Mouse (Mus musculus) urinary bladder, postnatal 36 days (tissue): ENCODE data around the gene Olfr224.
"Not testable (repeated sequence)": the region's sequence is repeated elsewhere in the genome, so short reads cannot be mapped to it uniquely, and the experiment has no call there.

Experiments
- DNase-seq, 2 experiments: peaks; one replicate each; pipeline ENCODE4 v3.0.0; 2022; ENCODE audit warnings: low spot score in 2 of 2, mixed read lengths in 1 of 2

Olfr224 gene

GRCm38 (mm10) chr11:58570405-58570804 is at the start of gene Olfr224:
Gene Olfr224 (minus strand): TSS chr11:58570553.
- peak in 1 of 2 experiments; percentile 11 for DNase-seq

GRCm38 (mm10) chr11:58618793-58619192 is 48.4 kb upstream of the Olfr224 start:
- no peak for DNase-seq

- no peak for DNase-seq
Measured at GRCm38 (mm10) chr11:58618369-58618768, 48.0 kb upstream of the Olfr224 start.

- DNase-seq: no peak
Measured at GRCm38 (mm10) chr11:58615975-58616374, 45.6 kb upstream of the Olfr224 start, which contains the start of gene 2210407C18Rik. Gene 2210407C18Rik (minus strand): TSS chr11:58616075.

- DNase-seq: no peak
Measured at GRCm38 (mm10) chr11:58614526-58614925, 44.2 kb upstream of the Olfr224 start.

- DNase-seq: no peak
Measured at GRCm38 (mm10) chr11:58613359-58613758, 43.0 kb upstream of the Olfr224 start.

GRCm38 (mm10) chr11:58607030-58607429 is 36.7 kb upstream of the Olfr224 start:
- DNase-seq: no peak

GRCm38 (mm10) chr11:58606177-58606919 is 36.0 kb upstream of the Olfr224 start:
- DNase-seq: peak in 1 of 2 experiments; percentile 16

- no peak for DNase-seq
Measured at GRCm38 (mm10) chr11:58605228-58605627, 34.9 kb upstream of the Olfr224 start.

GRCm38 (mm10) chr11:58604688-58605087 is 34.3 kb upstream of the Olfr224 start:
- DNase-seq: no peak

GRCm38 (mm10) chr11:58602800-58603560 is 32.6 kb upstream of the Olfr224 start:
- DNase-seq: no peak

- no peak for DNase-seq
Measured at GRCm38 (mm10) chr11:58602062-58602461, 31.7 kb upstream of the Olfr224 start.

GRCm38 (mm10) chr11:58597837-58598236 is 27.5 kb upstream of the Olfr224 start:
- no peak for DNase-seq

GRCm38 (mm10) chr11:58594814-58595213 is 24.5 kb upstream of the Olfr224 start, which contains the start of gene Olfr324:
Gene Olfr324 (plus strand): TSS chr11:58595114.
- DNase-seq: no peak

- DNase-seq: no peak
Measured at GRCm38 (mm10) chr11:58588620-58589250, 18.4 kb upstream of the Olfr224 start.

GRCm38 (mm10) chr11:58587898-58588348 is 17.6 kb upstream of the Olfr224 start:
- peak; percentile 11 to 12 for DNase-seq

GRCm38 (mm10) chr11:58578636-58579035 is 8.3 kb upstream of the Olfr224 start:
- DNase-seq: no peak

- DNase-seq: no peak
Measured at GRCm38 (mm10) chr11:58577430-58577829, 7.1 kb upstream of the Olfr224 start, which contains the start of gene Olfr325. Gene Olfr325 (plus strand): TSS chr11:58577730.

GRCm38 (mm10) chr11:58555536-58555935 is 14.8 kb downstream of the Olfr224 start, which contains the start of gene Olfr328:
Gene Olfr328 (minus strand): TSS chr11:58555636.
- DNase-seq: no peak

- no peak for DNase-seq
Measured at GRCm38 (mm10) chr11:58546322-58546721, 24.0 kb downstream of the Olfr224 start, which contains the start of gene Olfr329-ps. Gene Olfr329-ps (minus strand): TSS chr11:58546422.

GRCm38 (mm10) chr11:58534736-58535135 is 35.6 kb downstream of the Olfr224 start, which contains the start of gene Olfr330:
Gene Olfr330 (minus strand): TSS chr11:58534836.
- DNase-seq: not testable (repeated sequence)

- DNase-seq: peak; percentile 2 to 5
Measured at GRCm38 (mm10) chr11:58519756-58520155, 50.6 kb downstream of the Olfr224 start.
